In the genomic region with DNA sequence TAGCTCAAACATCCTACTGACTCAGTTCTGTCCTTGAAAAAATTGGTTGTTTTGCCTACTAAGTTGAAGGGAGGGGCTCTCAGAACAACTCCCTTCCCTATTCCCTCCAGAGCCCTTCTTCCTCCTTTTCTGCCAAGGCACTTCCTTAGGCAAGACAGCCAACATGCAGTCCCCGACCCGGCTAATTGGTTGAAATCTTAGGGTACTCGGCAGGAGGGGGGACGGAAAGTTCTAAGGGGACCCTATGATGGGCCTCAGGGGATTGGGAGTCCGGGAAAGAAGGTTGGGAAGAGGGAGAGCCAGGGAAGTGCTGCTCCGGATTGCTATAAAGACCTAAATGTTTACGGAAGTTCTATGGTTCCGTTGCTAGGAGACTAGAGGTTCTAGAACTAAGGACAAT, we compare ENCODE assay signal across 8 mouse cellular contexts. TPM values are rescaled to one million over a fixed set of nuclear protein-coding genes. Genes with fewer than 3 reads are reported as not detected.
DNase-seq lines count a peak whose midpoint lies in the region; ATAC-seq and TF ChIP-seq lines count a peak whose summit lies in the region.

No protein-coding gene starts in this region.

- H3K9me3 ChIP-seq in forebrain, embryonic 10.5 days: no peaks in the 10 kb centered on the region
- no peaks in the 10 kb centered on the region for H3K9me3 ChIP-seq in intestine, embryonic 14.5 days (ENCODE audit: control insufficient read depth, low read length)
- no peaks in the 10 kb centered on the region for H3K9me3 ChIP-seq in midbrain, embryonic 10.5 days (replicated peaks)

- H3K4me2 ChIP-seq in intestine, embryonic 14.5 days (ENCODE audit: low read length): peak overlapping the region; percentile 66

- peaks cover 4% of the 10 kb centered on the region for H3K4me1 ChIP-seq in liver, adult 2 months (ENCODE audit: control insufficient read depth, insufficient read depth, low read length)
- peaks cover 23% of the 10 kb centered on the region for H3K4me1 ChIP-seq in forebrain, embryonic 10.5 days
- 0 out of 2 replicates have a peak, but pooled peaks cover 5% of the 10 kb centered on the region for H3K4me1 ChIP-seq in intestine, embryonic 14.5 days (replicated peaks; ENCODE audit: control insufficient read depth, insufficient read depth, low read length)
- peaks cover 17% of the 10 kb centered on the region for H3K4me1 ChIP-seq in midbrain, embryonic 10.5 days

- H3K4me3 ChIP-seq in liver, adult 2 months (ENCODE audit: insufficient read depth, low read depth, low read length): peak overlapping the region; percentile 86; the same call in 1 of the 2 replicates
- H3K4me3 ChIP-seq in forebrain, embryonic 10.5 days: peak overlapping the region; percentile 100
- H3K4me3 ChIP-seq in intestine, embryonic 14.5 days (ENCODE audit: low read depth, low read length): peak overlapping the region; percentile 97
- H3K4me3 ChIP-seq in midbrain, embryonic 10.5 days: peak overlapping the region; percentile 99

- no peak for TF ChIP-seq CTCF in liver, adult 2 months (IDR thresholded peaks at IDR 0.05; ENCODE audit: low read depth, low read length)

- H3K27me3 ChIP-seq in liver, adult 2 months (ENCODE audit: control insufficient read depth, insufficient read depth, low read length): no peaks in the 10 kb centered on the region
- H3K27me3 ChIP-seq in forebrain, embryonic 10.5 days (ENCODE audit: poor library complexity, severe bottlenecking): no peaks in the 10 kb centered on the region
- H3K27me3 ChIP-seq in intestine, embryonic 14.5 days (replicated peaks; ENCODE audit: control insufficient read depth, insufficient read depth, low read length): no peaks in the 10 kb centered on the region
- H3K27me3 ChIP-seq in midbrain, embryonic 10.5 days (ENCODE audit: low read depth, poor library complexity, severe bottlenecking): no peaks in the 10 kb centered on the region

- H3K9ac ChIP-seq in liver, adult 2 months (ENCODE audit: low read depth, low read length): no peak overlapping the region; the same call in 1 of the 2 replicates
- H3K9ac ChIP-seq in intestine, embryonic 14.5 days (ENCODE audit: low read length): peak overlapping the region; percentile 94; the same call in 1 of the 2 replicates

- 0 out of 2 replicates have a peak, but pooled peaks have one; percentile 0 for ATAC-seq in intestine, embryonic 14.5 days (replicated peaks; ENCODE audit: low FRiP score, low TSS enrichment, low read depth)

- 14% methylated on average over 8 of the region's 8 CpGs for WGBS in liver, adult 2 months
- 18% methylated on average over 8 of the region's 8 CpGs for WGBS in forebrain, embryonic 10.5 days
- 14% methylated on average over 8 of the region's 8 CpGs for WGBS in intestine, embryonic 14.5 days
- WGBS in midbrain, embryonic 10.5 days: 19% methylated on average over 8 of the region's 8 CpGs

- H3K36me3 ChIP-seq in liver, adult 2 months (ENCODE audit: control insufficient read depth, insufficient read depth, low read length): peaks cover 2% of the 10 kb centered on the region; the same call in 1 of the 2 replicates
- peaks cover 29% of the 10 kb centered on the region for H3K36me3 ChIP-seq in forebrain, embryonic 10.5 days (replicated peaks)
- H3K36me3 ChIP-seq in intestine, embryonic 14.5 days (ENCODE audit: control insufficient read depth, insufficient read depth, low read length): peaks cover 28% of the 10 kb centered on the region
- peaks cover 30% of the 10 kb centered on the region for H3K36me3 ChIP-seq in midbrain, embryonic 10.5 days

- peak overlapping the region; percentile 41 for H3K27ac ChIP-seq in liver, adult 2 months (replicated peaks; ENCODE audit: insufficient read depth, low read depth, low read length)
- H3K27ac ChIP-seq in forebrain, embryonic 10.5 days: peak overlapping the region; percentile 99
- peak overlapping the region; percentile 49; the same call in 1 of the 2 replicates for H3K27ac ChIP-seq in intestine, embryonic 14.5 days (ENCODE audit: low read depth)
- H3K27ac ChIP-seq in midbrain, embryonic 10.5 days (replicated peaks): peak overlapping the region; percentile 99

- peaks cover 7% of the 10 kb centered on the region; the same call in 1 of the 2 replicates for H3K79me2 ChIP-seq in liver, adult 2 months (ENCODE audit: control insufficient read depth, insufficient read depth, low read length)

- no peak for TF ChIP-seq POLR2A in liver, adult 2 months (IDR thresholded peaks at IDR 0.05; ENCODE audit: extremely low read depth, insufficient read depth, low read length)

- peak; percentile 12 for DNase-seq in liver, adult 2 months (ENCODE audit: extremely low read depth, low read depth, low spot score)
- no peak for DNase-seq in liver
- DNase-seq in forebrain, embryonic 10.5 days (ENCODE audit: extremely low spot score, low spot score): no peak
- DNase-seq in intestine, embryonic 14.5 days (ENCODE audit: low spot score): no peak
- DNase-seq in midbrain, embryonic 10.5 days (ENCODE audit: low spot score): no peak
- no peak for DNase-seq in embryo, embryonic 10.5 days (ENCODE audit: low spot score)
- DNase-seq in layer of hippocampus, postnatal 36 days: no peak
- DNase-seq in right cerebral cortex, postnatal 36 days (ENCODE audit: low spot score in 2 of 2): no peak

RNA-seq across cellular contexts. Expression of gene Cdipt, which starts 0.2 kb away (rescaled TPM):
- 41.2 and 42.8 TPM in 2 replicates for total RNA-seq in liver, adult 2 months (2014; rRNA removed)
- 137 and 141 TPM in 2 replicates for polyA plus RNA-seq in liver, adult 2 months (2012; rRNA removed)
- polyA plus RNA-seq in forebrain, embryonic 10.5 days (2016; fragmentation: Nextera tagmentation; extraction: Ambion mirVana): 84.6 and 85.7 TPM in 2 replicates
- 105 and 109 TPM in 2 replicates for polyA plus RNA-seq in intestine, embryonic 14.5 days (2014; fragmentation: Nextera tagmentation; extraction: Ambion mirVana)
- polyA plus RNA-seq in midbrain, embryonic 10.5 days (2016; fragmentation: Nextera tagmentation; extraction: Ambion mirVana): 89.2 and 99.8 TPM in 2 replicates
- total RNA-seq in layer of hippocampus, postnatal 36 days (2021): 100 to 1,000 TPM; 159 to 164 TPM

RNA-seq across cellular contexts. Expression of gene Cdiptos, which starts 0.4 kb away (rescaled TPM):
- total RNA-seq in liver, adult 2 months (2014; rRNA removed): 0.09 TPM in 1 of 2 replicates, not detected in the other
- 0.20 and 0.23 TPM in 2 replicates for polyA plus RNA-seq in liver, adult 2 months (2012; rRNA removed)
- 0.72 and 1.0 TPM in 2 replicates for polyA plus RNA-seq in forebrain, embryonic 10.5 days (2016; fragmentation: Nextera tagmentation; extraction: Ambion mirVana)
- polyA plus RNA-seq in intestine, embryonic 14.5 days (2014; fragmentation: Nextera tagmentation; extraction: Ambion mirVana): 2.2 and 2.5 TPM in 2 replicates
- 0.51 and 1.0 TPM in 2 replicates for polyA plus RNA-seq in midbrain, embryonic 10.5 days (2016; fragmentation: Nextera tagmentation; extraction: Ambion mirVana)
- under 1 TPM in 1 of 2 experiments, not detected in 1; 0.35 TPM for total RNA-seq in layer of hippocampus, postnatal 36 days (2021)

RNA-seq across cellular contexts. Expression of gene Sez6l2, which starts 25.1 kb away (rescaled TPM):
- total RNA-seq in liver, adult 2 months (2014; rRNA removed): 0.20 and 0.28 TPM in 2 replicates
- polyA plus RNA-seq in liver, adult 2 months (2012; rRNA removed): 0.31 and 0.60 TPM in 2 replicates
- 0.72 and 1.2 TPM in 2 replicates for polyA plus RNA-seq in forebrain, embryonic 10.5 days (2016; fragmentation: Nextera tagmentation; extraction: Ambion mirVana)
- 3.2 and 3.8 TPM in 2 replicates for polyA plus RNA-seq in intestine, embryonic 14.5 days (2014; fragmentation: Nextera tagmentation; extraction: Ambion mirVana)
- polyA plus RNA-seq in midbrain, embryonic 10.5 days (2016; fragmentation: Nextera tagmentation; extraction: Ambion mirVana): 2.0 and 4.6 TPM in 2 replicates
- 100 to 1,000 TPM; 427 to 447 TPM for total RNA-seq in layer of hippocampus, postnatal 36 days (2021)

RNA-seq across cellular contexts. Expression of gene Asphd1, which starts 26.1 kb away (rescaled TPM):
- total RNA-seq in liver, adult 2 months (2014; rRNA removed): not detected in 2 replicates
- polyA plus RNA-seq in liver, adult 2 months (2012; rRNA removed): not detected in 2 replicates
- polyA plus RNA-seq in forebrain, embryonic 10.5 days (2016; fragmentation: Nextera tagmentation; extraction: Ambion mirVana): 0.21 TPM in 1 of 2 replicates, not detected in the other
- polyA plus RNA-seq in intestine, embryonic 14.5 days (2014; fragmentation: Nextera tagmentation; extraction: Ambion mirVana): 0.39 and 0.65 TPM in 2 replicates
- polyA plus RNA-seq in midbrain, embryonic 10.5 days (2016; fragmentation: Nextera tagmentation; extraction: Ambion mirVana): 0.25 and 0.76 TPM in 2 replicates
- 10 to 100 TPM; 34.1 to 35.4 TPM for total RNA-seq in layer of hippocampus, postnatal 36 days (2021)

RNA-seq across cellular contexts. Expression of gene Mvp, which starts 38.9 kb away (rescaled TPM):
- total RNA-seq in liver, adult 2 months (2014; rRNA removed): 23.4 and 28.5 TPM in 2 replicates
- 26.3 and 39.4 TPM in 2 replicates for polyA plus RNA-seq in liver, adult 2 months (2012; rRNA removed)
- polyA plus RNA-seq in forebrain, embryonic 10.5 days (2016; fragmentation: Nextera tagmentation; extraction: Ambion mirVana): 3.3 TPM in 2 replicates
- 27.4 and 29.6 TPM in 2 replicates for polyA plus RNA-seq in intestine, embryonic 14.5 days (2014; fragmentation: Nextera tagmentation; extraction: Ambion mirVana)
- polyA plus RNA-seq in midbrain, embryonic 10.5 days (2016; fragmentation: Nextera tagmentation; extraction: Ambion mirVana): 3.0 and 5.2 TPM in 2 replicates
- 1 to 10 TPM; 7.2 to 8.4 TPM for total RNA-seq in layer of hippocampus, postnatal 36 days (2021)

Comparison
In these comparisons a context has a peak if more than half of its experiments do, and no peak if none do; other contexts are left out.
1. H3K27ac ChIP-seq: peak in every context shown above with its lines; median percentile 99 in forebrain, embryonic 10.5 days; 99 in midbrain, embryonic 10.5 days; 49 in intestine, embryonic 14.5 days; 41 in liver, adult 2 months.